Mouse (Mus musculus) left cerebral cortex, postnatal 4 days (tissue): ENCODE results near the gene Rps6ka5. TPM values are rescaled to one million over a fixed set of nuclear protein-coding genes. Genes with fewer than 3 reads are reported as not detected.

Source experiments
- DNase-seq: peaks from one replicate; pipeline ENCODE4 v3.0.0-alpha.2; 2022
- intact Hi-C: fragments of 180-260 bp; cut with DNase I; formaldehyde crosslinking; loops from one replicate; pipeline ENCODE4 v1.15.1; 2025
- total RNA-seq, 2 experiments: library from RNA; stranded (reverse); gene quantifications; 2 replicates each; pipeline ENCODE4 v1.2.3; 2021

The Rps6ka5 gene
- total RNA-seq, 2 experiments from 2014 or later, result 29.9 to 32.4 TPM

DNA sequence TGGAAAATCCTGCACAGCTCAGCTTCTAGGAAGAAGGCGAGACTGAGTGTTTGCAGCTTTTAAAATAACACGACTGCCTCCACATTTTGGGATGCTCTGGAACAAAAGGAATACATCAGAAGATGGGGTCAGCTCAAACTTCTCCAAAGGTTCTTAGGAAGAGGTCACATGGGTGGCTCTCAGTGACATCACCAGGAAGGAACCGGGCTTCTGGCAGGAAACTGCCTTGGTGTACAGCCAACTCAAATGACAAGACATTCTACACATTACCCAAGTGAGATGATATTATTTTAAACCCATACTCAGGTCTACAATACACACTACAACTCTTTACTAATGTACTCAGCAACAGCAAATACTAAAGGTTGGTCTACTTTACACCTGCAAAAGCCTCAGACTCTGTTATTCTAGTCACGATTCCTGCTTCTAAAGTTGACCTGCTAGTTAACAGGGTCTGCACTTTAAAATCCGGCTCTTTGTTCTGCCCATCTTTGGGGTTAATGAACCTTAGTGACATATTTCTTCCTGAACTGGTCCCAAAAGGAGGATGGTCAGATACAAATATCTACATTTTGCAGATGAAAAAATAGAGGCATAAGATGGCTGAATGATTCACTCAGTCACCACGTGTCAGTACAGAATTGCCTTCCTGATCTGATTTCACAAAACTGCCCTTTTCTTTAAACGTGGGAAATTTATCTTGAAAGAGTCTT lies 188.2 kb downstream of the Rps6ka5 start:
- intact Hi-C loops, result no loop called here
- DNase-seq, result no peak

DNA sequence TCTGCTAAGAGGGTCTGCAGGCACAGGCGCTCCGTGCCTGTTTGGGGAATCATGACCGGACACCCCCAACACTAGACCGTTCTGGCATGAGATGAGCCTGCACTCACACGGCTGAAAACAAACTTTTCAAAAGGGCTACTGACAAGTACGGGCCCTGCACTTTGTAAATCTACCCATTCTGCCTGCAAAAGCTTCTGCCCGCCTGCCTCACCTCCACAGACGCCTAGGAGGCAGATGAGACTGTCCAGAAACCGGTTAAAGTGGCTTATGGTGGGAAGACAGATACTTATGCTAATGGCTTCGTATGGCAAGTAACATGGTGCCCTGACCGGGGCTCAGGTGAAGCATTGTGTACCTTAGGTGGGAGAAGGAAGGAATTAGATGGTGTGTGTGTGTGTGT lies 189.7 kb downstream of the Rps6ka5 start:
- intact Hi-C loops, result no loop called here
- no peak for DNase-seq

DNA sequence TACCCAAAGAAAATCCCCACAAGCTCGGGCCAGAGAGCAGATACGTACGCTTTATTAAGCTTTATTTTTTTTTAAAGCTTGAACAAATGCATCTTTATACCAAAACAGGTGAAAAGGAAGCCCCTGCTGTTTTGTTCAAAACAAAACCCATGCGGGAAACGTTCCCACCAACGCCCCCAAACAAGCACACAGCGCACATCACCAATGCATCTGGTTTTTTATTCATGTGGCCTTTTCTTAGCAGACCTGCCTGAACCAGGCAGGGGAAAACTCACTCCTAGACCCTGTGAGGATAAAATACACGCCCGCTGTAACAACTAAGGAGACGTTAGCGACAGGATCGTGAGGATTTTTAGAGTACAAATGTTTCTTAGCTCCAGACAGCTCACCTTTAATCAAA lies 191.8 kb downstream of the Rps6ka5 start:
- intact Hi-C loops, result no loop called here
- no peak for DNase-seq

DNA sequence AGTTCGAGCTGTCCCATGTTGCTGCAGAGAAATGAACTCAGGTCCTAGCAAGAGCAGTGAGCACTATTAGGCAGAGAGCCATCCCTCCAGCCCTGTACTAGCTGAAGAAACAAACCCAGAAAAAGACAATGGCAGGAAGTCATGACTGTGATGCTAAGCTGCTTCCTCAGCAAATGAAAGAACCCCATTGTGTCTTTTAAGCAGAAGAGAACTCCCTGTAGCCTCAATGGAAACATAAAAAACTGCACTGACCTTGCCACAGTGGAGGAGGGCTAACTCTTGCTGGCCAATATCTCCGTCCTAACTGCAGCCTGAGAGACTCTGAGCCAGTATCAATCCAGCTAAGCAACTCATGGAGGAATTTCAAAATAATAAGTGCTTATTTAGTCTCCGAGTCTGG lies 192.8 kb downstream of the Rps6ka5 start:
- intact Hi-C loops, result no loop called here
- no peak for DNase-seq

DNA sequence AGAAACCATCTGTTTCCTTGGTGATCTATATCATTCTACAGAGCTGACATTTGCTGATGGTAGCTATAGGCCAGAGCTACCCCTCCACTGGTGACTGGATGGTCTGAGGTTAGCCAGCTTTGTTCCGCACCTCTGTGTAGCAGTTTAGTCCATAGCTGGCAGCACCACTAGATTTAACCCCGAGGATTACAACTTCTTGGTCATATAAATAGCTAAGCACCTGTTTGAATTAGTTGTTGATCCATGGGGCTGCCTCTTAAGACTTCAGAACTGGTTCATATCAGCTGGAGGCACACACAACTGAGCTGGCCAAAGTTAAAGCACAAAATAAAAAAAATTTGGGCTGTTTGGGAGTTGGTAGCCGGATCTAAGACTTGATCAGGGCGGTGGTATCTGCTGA lies 193.6 kb downstream of the Rps6ka5 start:
- intact Hi-C loops, result no loop called here
- DNase-seq, result no peak

DNA sequence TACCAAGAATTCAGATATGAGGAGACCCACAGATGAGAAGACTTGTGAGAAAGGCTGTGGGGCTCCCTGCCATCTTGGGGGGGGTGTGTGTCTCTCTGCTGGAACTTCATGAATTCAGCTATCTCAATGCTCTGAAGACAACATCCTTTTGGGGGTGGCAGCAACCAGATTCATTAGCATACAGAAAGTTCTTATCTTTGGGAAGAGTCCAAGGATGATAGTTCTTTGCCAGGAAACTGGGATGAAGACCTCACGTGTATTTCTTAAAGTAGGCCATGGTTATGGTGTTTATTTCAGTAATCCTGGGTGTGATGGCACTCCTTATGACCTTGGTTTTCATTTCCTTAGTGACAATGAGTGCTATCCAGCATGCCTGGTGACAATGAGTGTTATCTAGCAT lies 195.0 kb downstream of the Rps6ka5 start:
- DNase-seq, result no peak

DNA sequence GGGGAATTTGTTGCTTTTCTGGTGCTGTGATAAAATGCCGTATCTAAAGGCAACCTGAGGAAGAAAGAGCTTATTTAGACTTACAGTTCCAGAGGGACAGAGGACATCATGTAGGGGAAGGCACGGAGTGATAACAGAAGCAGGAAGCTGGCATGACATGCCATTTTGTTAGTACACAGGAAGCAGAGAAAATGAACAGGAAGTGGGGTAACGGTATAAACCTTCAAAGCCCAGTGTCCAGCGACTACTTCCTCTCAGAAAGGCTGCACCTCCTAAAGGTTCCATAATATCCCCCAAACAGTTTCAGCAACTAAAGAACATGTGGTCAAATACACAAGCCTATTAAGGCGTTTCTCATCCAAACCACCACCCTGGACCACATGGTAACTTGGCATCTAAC lies 195.9 kb downstream of the Rps6ka5 start:
- intact Hi-C loops, result no loop called here
- DNase-seq, result no peak

More for the DNA sequence above, 195.0 kb downstream of the Rps6ka5 start:
- intact Hi-C loops, result no loop called here

DNA sequence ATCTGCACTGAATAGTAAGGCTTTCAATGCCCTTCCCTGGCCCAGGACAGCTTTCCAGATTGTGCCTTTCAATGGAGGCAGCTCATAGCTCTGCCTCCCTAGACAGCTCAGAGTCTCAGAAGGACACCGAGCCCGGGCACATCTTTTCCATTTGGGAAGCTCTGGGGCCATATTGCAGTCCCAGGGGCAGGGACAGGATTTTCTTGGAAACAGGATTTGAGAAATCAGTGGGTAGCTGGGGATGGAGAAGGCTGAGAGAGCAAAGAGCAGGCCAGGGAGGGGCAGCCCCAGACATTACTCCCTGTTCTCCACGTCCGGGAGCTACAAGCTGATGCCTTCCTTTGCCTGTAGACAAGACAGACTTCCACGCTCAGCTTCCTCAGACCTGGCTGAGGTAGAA lies 197.1 kb downstream of the Rps6ka5 start:
- no peak for DNase-seq
- intact Hi-C loops, result no loop called here

DNA sequence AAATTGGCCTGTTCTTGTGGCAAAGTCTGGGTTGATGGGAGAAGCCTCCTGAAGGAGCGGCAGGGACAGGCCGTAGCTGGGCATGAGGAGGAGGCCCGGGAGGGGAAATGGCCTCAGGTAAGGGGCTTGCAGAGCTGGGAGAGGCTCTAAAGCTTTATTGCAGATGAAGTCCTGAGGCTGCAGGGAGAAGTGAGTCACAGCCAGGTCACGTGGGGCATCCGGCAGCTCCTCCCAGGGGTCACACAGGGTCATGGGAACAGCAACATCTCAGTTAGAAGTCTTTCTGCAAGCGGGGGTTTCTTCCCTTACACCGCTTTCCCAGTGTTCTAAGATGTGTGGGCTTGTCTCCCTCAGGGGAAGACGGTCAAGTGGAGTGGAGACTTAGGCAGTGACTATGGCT lies 197.6 kb downstream of the Rps6ka5 start:
- no peak for DNase-seq
- intact Hi-C loops, result no loop called here

DNA sequence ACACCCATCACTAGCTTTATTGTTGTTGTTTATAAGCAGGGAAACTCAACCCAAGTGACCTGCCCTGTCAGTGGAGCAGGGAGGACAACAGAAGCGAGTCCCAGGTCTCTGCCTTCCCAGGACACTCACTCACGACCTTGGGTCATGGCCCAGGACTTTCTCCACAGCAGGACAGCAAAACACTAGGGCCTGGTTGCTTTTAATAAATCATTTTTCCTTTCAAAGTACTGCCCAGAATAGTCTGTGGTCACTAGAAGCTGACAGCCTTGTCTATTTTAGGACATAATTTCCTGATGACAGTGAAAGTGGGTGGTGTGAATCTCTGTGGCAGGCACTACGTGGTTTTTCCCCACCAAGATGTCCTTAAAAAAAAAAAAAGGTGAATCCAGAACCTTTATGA lies 198.5 kb downstream of the Rps6ka5 start:
- intact Hi-C loops, result no loop called here
- DNase-seq, result no peak

DNA sequence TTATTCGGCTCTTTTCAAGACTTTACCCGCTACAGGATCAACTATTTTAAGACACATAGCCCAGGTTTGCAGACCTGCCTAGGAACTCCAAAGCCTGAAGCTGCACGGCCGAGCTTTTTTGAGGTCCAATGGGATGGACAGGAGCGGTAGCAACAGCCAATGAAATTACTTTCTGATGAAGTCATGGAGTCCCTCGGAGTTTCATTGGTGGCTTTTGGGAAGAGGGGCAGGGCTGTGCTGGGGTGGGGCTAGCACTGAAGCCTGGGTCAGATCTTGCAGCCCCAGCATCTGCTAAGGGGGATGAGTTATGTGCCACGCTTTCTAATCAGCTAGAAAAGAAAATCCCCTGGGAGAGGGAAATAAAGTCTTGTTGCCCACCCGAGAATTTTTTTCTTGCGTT lies 199.0 kb downstream of the Rps6ka5 start:
- intact Hi-C loops, result no loop called here
- DNase-seq, result peak; percentile 80

DNA sequence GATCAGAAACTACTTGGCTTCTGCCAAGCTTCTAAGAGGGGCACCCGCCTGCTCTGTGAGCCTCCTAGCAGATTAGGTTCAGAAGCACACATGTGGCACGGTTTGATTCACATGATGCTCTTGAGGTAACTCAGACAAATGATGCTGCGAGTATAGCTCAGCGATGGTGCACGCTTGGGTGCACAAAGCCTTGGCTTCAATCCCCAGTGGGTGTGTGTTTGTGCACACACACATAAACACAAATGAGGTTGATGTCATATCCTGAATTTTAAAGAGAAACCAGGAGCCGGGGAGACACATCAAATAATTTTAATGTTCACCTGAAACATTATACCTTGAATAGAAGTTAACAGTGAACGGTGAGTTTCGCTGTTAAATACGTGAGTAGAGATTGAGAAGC lies 199.5 kb downstream of the Rps6ka5 start:
- peak; percentile 54 for DNase-seq
- intact Hi-C loops, result no loop called here

DNA sequence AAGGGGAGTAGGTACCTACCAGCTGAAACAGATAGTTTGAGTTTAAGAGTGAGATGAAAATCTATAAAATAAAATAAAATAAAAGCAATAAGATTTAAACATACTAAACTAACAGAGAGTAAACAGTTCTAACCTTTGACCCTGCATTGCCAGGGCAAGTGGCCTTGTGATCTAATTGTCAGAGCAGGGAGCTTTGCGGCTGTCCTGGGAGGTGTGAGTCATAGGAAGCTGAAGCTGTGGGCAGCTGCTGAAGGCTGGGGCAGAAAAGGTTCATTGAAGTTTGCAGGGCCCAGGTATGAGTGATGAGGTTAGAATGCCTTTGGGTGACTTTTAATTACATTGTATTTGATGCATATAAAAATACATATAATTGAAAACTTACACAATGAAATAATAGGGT lies 200.8 kb downstream of the Rps6ka5 start:
- intact Hi-C loops, result no loop called here
- no peak for DNase-seq

DNA sequence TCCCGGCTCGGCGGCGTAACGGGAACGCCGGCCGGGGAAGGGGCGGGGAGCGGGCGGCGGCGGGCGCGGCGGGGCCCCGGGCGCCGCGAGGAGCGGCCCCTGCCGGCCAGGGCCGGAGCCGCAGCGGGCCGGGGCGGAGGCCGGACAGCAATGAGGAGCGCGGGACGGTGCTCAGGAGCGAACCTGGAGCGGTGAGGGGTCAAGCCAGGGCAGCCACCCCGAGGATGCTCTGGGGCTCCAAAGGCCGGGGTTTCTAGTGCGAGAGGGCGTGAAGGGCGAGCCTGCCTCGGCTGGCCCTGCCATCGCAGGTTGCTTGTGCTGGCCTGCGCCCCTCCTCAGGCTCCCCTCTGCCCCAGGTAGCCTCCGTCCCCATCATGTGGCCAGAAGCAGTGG lies 206.0 kb downstream of the Rps6ka5 start, which contains the start of gene Ttc7b:
Gene Ttc7b (minus strand): TSS at position 33 of the 393 bp plus-strand sequence.
- intact Hi-C loops, result no loop called here
- DNase-seq, result peak; percentile 47

DNA sequence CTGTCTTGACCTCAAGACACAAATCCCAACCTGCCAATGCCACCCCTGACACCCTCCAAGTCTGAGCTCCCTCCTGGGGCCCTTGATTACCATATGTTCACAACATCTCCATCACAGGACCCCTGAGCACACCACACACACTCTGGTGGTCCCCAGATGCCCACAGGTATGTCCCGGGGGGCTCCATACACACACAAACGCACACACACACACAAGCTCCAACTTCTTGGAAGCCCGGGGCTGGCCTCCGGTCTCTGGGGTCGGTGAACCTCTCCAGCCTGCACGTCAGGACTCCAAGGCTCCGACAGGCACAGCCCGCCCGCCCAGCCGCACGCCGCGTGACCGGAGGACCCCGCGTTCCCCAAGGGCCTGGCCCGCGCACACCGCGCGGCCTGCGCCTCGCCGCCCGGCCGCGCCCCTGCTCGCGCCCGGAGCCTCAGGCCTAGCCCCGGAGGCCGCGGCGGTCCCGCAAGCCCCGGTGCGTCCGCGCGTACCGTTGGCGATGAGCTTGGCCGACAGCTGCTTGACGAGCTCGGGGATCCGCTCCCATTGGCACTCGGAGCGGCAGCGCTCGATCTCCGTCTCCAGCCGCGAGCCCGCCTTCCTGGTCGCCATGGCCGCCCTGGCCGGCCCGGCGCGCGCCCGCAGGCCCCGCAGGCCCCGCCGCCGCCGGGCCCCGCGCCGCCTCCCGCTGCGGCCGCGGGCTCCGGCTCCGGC lies 206.5 kb downstream of the Rps6ka5 start:
- DNase-seq, result peak; percentile 66
- intact Hi-C loops, result no loop called here

DNA sequence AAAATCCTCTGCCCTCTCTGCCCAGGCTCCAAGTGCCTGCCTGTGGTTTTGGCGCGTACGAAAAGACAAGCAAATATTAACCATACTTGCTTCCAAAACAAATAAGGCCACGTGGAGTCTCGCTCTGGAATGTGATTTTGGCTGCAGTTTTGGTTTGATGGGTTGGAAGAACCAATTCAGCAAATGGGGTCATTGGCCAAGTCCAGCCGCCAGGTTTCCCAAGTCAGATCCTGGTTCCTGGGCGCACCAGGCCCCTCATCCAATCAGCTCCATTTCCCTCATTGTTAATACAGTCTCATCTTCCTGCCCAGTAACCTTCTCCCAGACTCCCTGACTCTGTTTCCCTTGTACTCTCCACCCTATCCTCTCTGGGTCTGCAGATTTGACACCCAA lies 207.1 kb downstream of the Rps6ka5 start:
- intact Hi-C loops, result no loop called here
- peak; percentile 21 for DNase-seq

DNA sequence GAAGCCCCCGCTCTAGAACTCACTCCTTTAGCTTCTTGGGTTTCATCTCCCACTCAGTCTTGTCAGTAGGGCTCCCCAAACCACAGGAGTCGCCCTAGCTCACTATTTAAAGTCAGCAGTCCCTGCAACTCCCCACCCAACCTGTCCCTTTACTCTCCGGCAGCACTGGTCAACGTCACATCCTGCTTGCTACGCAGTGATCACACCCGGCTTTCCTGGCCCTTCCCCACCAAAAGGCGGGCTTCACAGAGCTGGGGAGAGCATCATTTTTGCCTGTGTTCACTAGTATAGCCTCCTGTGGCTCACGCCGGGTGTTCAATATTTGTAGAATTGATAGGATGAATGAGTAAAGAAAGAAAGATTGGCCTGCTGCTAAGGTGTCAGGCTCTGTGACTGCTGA lies 209.4 kb downstream of the Rps6ka5 start:
- no peak for DNase-seq
- intact Hi-C loops, result no loop called here

DNA sequence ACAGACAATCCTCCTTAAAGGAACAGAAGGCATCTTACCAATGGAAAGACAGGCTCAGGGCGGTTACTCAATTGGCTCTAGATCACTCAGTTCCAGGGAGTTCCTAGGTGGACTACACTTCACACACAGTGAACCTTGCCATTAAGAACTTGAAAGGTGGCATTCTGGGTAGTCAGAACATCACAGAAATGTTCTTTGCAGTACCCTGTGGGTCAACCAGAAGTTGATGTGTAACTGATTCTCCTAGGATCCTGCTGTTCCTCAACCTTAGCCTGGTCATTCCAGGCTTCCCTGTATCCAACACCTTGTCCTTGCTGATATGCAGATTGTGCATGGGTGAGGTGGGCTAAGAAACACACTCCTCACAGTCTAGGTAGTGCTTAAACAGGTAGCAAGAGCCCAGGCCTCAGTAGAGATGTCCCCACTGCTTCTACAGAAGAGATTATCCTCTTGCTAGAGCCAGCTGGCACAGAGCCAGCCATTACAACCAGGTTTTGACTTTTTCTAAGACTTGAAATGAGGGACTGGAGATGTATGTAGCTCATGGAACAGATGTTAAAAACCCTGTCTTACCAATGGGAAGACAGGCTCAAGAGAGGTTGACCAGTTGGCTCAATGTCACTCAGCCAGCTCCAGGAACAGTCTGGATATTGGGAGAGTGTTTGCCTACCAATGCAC lies 210.5 kb downstream of the Rps6ka5 start:
- intact Hi-C loops, result no loop called here
- DNase-seq, result no peak

DNA sequence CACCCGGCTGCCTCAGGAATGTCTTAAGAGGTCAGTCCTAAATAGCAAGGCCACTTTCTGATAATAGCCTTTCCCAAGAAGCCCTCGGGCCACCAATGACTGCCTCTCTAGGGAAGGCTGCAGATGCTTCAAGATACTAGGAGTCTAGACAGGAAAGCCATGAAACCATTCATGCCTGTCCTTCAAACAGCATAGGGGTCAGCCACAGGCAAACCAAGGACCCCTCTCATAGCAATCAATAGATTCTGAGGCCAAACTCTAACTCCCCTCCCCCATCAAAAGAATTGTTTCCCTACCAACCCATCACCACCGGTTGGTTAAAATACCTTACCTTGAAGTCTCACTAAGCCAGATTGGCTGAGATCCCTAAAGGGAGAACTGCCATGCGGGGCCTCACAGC lies 211.3 kb downstream of the Rps6ka5 start:
- no peak for DNase-seq
- intact Hi-C loops, result no loop called here

DNA sequence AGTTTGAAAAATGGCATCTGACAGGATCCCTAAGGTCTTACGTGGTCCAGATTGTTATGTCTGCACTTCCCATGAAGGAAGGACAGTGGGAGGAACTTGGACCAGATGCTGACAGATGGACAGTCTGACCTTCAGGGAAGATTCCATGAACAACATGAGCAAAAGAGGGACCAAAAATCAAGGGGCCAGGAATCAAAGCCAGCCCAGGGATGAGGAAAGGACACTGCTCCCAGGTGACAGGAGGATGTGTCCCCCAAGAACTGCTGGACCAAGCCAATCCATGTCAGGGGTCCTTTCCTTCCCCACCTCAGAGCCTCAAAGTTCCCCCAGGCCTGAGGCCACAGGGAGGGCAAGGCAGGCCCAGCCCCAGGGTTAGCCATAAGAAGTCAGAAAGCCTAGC lies 212.2 kb downstream of the Rps6ka5 start:
- intact Hi-C loops, result no loop called here
- no peak for DNase-seq

DNA sequence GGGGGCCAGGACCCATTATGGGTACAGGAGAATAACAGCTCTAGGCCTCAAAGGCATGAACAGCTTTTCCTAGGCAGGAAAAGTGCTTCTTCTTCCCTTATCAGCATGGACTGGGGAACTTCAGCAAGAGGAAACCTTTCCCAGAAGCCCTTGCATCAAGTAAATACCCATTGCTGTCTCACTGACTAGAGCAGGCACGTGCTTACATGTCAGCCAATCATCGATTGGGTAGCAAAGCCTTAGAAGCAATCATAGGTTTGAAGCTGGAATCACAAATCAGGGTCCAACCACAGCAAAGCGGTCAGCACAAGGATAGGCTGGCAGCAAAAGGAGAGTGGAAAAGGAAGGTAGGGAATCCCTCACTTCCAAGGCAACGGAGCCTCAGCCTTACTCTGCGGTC lies 213.7 kb downstream of the Rps6ka5 start:
- intact Hi-C loops, result no loop called here
- no peak for DNase-seq

DNA sequence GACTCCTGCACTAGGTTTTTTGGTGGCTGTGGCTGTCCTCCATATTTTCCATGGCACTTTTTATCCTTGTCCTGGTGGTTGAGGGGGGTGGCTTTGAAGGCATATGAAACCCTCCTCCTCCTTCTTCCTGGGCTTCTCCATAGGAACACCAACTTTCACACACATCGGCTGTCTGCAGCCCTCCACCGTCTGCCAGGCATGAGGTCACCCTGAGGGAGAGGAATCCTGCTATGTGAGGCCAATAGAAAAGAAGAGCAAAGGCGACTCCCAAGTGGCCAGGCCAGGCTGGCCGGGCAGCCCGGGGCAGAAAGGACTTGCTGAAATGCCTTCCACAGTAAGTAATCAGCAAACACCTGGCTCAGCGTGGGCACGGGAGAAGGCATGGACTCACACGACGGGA lies 214.1 kb downstream of the Rps6ka5 start:
- intact Hi-C loops, result no loop called here
- no peak for DNase-seq
